Mouse (Mus musculus) kidney, postnatal 25 days (tissue): ENCODE data around the gene Kif2a.
"Not testable (repeated sequence)": the region's sequence is repeated elsewhere in the genome, so short reads cannot be mapped to it uniquely, and the experiment has no call there.

Experiments used
- DNase-seq, 2 experiments: peaks; one replicate each; pipeline ENCODE4 v3.0.0; 2021; ENCODE audit warnings: mixed read lengths in 2 of 2

Gene Kif2a

GRCm38 (mm10) chr13:106928296-106928695, 93.6 kb downstream of the Kif2a start:
- DNase-seq, result no peak

GRCm38 (mm10) chr13:106925921-106926320, 96.0 kb downstream of the Kif2a start:
- DNase-seq, result not testable (repeated sequence)

- no peak for DNase-seq
Observed at GRCm38 (mm10) chr13:106918322-106919050, 103.4 kb downstream of the Kif2a start.

GRCm38 (mm10) chr13:106913125-106913736, 108.7 kb downstream of the Kif2a start:
- no peak for DNase-seq

GRCm38 (mm10) chr13:106910096-106910495, 111.8 kb downstream of the Kif2a start:
- no peak for DNase-seq
